Mouse (Mus musculus) thymus, adult 2 months (tissue): Measurements from ENCODE around the gene Ier5l.

Experiments used
- CTCF ChIP-seq: fragments of 200-500 bp; IDR thresholded peaks from 2 replicates; pipeline ENCODE4 v1.5.1; 2012; ENCODE audit warnings: mild to moderate bottlenecking, control low read depth, low read length, moderate library complexity, borderline replicate concordance; ENCODE audit not compliant: control insufficient read depth, poor library complexity, insufficient read depth; ENCODE audit errors: extremely low read depth
- POLR2A ChIP-seq: fragments of 200-500 bp; IDR thresholded peaks from 2 replicates; pipeline ENCODE4 v1.6.1; 2012; ENCODE audit warnings: mild to moderate bottlenecking, low read length, control low read depth, moderate library complexity; ENCODE audit not compliant: control insufficient read depth, poor library complexity, insufficient read depth; ENCODE audit errors: extremely low read depth

- TF ChIP-seq CTCF = no peak
- no peak for TF ChIP-seq POLR2A
These were observed 488 bp downstream of the Ier5l start for GRCm38 (mm10) chr2:30473431-30474031.
